Mouse (Mus musculus): ENCODE results near the gene Cd3eap. TPM values are rescaled to one million over a fixed set of nuclear protein-coding genes. Genes with fewer than 3 reads are reported as not detected.

Gene Cd3eap
- polyA plus RNA-seq, 1 experiment, result 7.5 TPM

GRCm38 (mm10) chr7:19338596-19338995 lies 20.7 kb downstream of the Cd3eap start:
- no peaks in the 10 kb centered on the region for H3K36me3 ChIP-seq (ENCODE audit: control insufficient read depth, insufficient read depth, low read length)
- TF ChIP-seq POLR2A (IDR thresholded peaks at IDR 0.05; ENCODE audit: control insufficient read depth, extremely low read depth, insufficient read depth, low read length, poor library complexity), result no peak
- no peak for TF ChIP-seq CTCF (IDR thresholded peaks at IDR 0.05; ENCODE audit: borderline replicate concordance, control insufficient read depth, extremely low read depth, insufficient read depth, low read length, poor library complexity)
- no peak overlapping the region for H3K4me3 ChIP-seq (ENCODE audit: control insufficient read depth, insufficient read depth, low read length)
- H3K27ac ChIP-seq (ENCODE audit: control insufficient read depth, insufficient read depth, low read length), result no peak overlapping the region
- WGBS, result 91% methylated on average over 7 of the region's 7 CpGs
- peaks cover 7% of the 10 kb centered on the region; the same call in 1 of the 2 replicates for H3K4me1 ChIP-seq (replicated peaks; ENCODE audit: control insufficient read depth, insufficient read depth, low read length)
- no peak for DNase-seq
- peaks cover 7% of the 10 kb centered on the region; the same call in 1 of the 2 replicates for H3K27me3 ChIP-seq (ENCODE audit: control insufficient read depth, insufficient read depth, low read length)

DNA sequence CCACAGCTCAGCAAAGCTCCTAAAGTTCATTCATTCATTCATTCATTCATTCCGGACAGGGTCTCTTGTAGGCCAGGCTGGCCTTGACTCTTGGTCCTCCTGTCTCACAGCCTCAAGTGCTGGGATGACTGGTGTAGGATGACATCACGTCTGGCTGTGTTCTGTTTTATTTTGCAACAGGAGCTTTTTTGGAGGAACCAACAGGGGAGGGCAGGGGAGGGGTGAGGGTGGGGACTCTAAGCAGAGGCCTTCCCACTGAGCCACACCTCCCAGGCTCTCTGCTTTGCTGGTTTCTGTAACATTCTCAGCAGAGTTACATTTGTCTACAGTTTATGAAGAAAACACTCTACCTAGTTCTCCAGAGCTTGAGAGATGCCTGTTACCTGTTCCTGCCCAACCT lies 21.2 kb downstream of the Cd3eap start:
- WGBS, result 68% methylated on average over 2 of the region's 2 CpGs
- peaks cover 7% of the 10 kb centered on the region; the same call in 1 of the 2 replicates for H3K4me1 ChIP-seq (replicated peaks; ENCODE audit: control insufficient read depth, insufficient read depth, low read length)
- no peak overlapping the region for H3K4me3 ChIP-seq (ENCODE audit: control insufficient read depth, insufficient read depth, low read length)
- peaks cover 7% of the 10 kb centered on the region; the same call in 1 of the 2 replicates for H3K27me3 ChIP-seq (ENCODE audit: control insufficient read depth, insufficient read depth, low read length)
- TF ChIP-seq POLR2A (IDR thresholded peaks at IDR 0.05; ENCODE audit: control insufficient read depth, extremely low read depth, insufficient read depth, low read length, poor library complexity) (no peak), CTCF (IDR thresholded peaks at IDR 0.05; ENCODE audit: borderline replicate concordance, control insufficient read depth, extremely low read depth, insufficient read depth, low read length, poor library complexity) (no peak)
- no peak for DNase-seq
- H3K27ac ChIP-seq (ENCODE audit: control insufficient read depth, insufficient read depth, low read length), result no peak overlapping the region
- H3K36me3 ChIP-seq (ENCODE audit: control insufficient read depth, insufficient read depth, low read length), result no peaks in the 10 kb centered on the region

DNA sequence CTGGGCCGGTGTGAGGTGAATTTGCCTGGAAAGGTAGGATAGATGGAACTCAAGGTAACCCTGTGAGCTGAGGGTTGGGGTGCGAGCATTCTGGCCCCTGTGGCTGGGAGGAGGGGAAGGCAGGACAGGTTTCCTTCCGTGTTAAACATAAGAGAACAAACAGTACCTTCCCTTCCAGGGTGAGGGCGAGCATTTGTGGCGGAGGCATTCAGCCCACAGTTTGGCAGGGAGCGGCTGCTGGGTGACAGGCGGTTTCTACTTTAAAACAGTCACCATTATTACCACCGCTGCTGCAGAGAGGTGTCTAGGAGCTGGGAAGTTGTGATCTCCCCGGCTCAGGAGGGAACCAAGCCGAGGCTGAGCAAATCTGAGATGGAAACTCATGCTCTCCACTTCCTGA lies 22.2 kb downstream of the Cd3eap start:
- 29% methylated on average over 10 of the region's 10 CpGs for WGBS
- no peak for TF ChIP-seq CTCF (IDR thresholded peaks at IDR 0.05; ENCODE audit: borderline replicate concordance, control insufficient read depth, extremely low read depth, insufficient read depth, low read length, poor library complexity)
- no peak for TF ChIP-seq POLR2A (IDR thresholded peaks at IDR 0.05; ENCODE audit: control insufficient read depth, extremely low read depth, insufficient read depth, low read length, poor library complexity)
- Histone ChIP-seq H3K4me3 (ENCODE audit: control insufficient read depth, insufficient read depth, low read length) (no peak overlapping the region), H3K4me1 (replicated peaks; ENCODE audit: control insufficient read depth, insufficient read depth, low read length) (peaks cover 11% of the 10 kb centered on the region), H3K27ac (ENCODE audit: control insufficient read depth, insufficient read depth, low read length) (no peak overlapping the region), H3K27me3 (ENCODE audit: control insufficient read depth, insufficient read depth, low read length) (peaks cover 3% of the 10 kb centered on the region; the same call in 1 of the 2 replicates), H3K36me3 (ENCODE audit: control insufficient read depth, insufficient read depth, low read length) (no peaks in the 10 kb centered on the region)
- no peak for DNase-seq

- no peak overlapping the region for H3K27ac ChIP-seq (ENCODE audit: control insufficient read depth, insufficient read depth, low read length)
- DNase-seq, result no peak
- H3K4me3 ChIP-seq (ENCODE audit: control insufficient read depth, insufficient read depth, low read length), result no peak overlapping the region
- TF ChIP-seq CTCF (IDR thresholded peaks at IDR 0.05; ENCODE audit: borderline replicate concordance, control insufficient read depth, extremely low read depth, insufficient read depth, low read length, poor library complexity) (no peak), POLR2A (IDR thresholded peaks at IDR 0.05; ENCODE audit: control insufficient read depth, extremely low read depth, insufficient read depth, low read length, poor library complexity) (no peak)
- no peaks in the 10 kb centered on the region for H3K27me3 ChIP-seq (ENCODE audit: control insufficient read depth, insufficient read depth, low read length)
- no peaks in the 10 kb centered on the region for H3K36me3 ChIP-seq (ENCODE audit: control insufficient read depth, insufficient read depth, low read length)
- 64% methylated on average over 3 of the region's 3 CpGs for WGBS
- peaks cover 9% of the 10 kb centered on the region for H3K4me1 ChIP-seq (replicated peaks; ENCODE audit: control insufficient read depth, insufficient read depth, low read length)
Observed at GRCm38 (mm10) chr7:19335583-19335982, 23.7 kb downstream of the Cd3eap start.

DNA sequence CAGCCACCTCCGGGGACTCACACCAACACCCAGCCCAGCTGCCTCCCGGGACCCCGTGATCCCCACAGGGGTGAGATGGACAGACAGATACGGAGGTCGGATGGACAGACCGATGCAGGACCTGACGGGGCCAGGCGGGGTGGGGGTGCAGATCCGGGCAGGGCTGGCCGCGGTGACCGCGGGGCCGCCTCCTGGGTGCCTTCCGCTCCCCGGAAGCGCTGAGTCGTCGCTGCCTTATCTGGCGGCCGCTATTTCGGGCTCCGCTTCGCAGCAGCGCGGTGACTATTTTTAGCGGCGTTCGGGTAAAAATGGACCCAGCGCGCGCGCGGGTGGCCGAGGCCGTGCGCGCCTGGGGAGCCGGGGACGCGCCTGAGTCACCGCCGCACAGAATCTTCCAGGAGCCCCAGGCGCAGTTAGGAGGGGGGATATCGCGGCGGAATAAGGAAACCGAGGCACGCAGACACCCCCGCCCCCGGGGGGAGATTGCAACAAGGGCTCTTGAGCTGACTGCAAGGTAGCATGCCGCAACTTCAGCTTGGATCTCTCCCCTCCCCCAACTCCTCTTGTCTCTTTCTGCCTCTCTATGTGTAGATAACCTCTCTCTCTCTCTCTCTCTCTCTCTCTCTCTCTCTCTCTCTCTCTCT lies 26.5 kb downstream of the Cd3eap start:
- H3K4me1 ChIP-seq (replicated peaks; ENCODE audit: control insufficient read depth, insufficient read depth, low read length), result peaks cover 9% of the 10 kb centered on the region
- no peak overlapping the region for H3K27ac ChIP-seq (ENCODE audit: control insufficient read depth, insufficient read depth, low read length)
- no peaks in the 10 kb centered on the region; the same call in 1 of the 2 replicates for H3K27me3 ChIP-seq (ENCODE audit: control insufficient read depth, insufficient read depth, low read length)
- no peaks in the 10 kb centered on the region for H3K36me3 ChIP-seq (ENCODE audit: control insufficient read depth, insufficient read depth, low read length)
- peak overlapping the region; percentile 51 for H3K4me3 ChIP-seq (ENCODE audit: control insufficient read depth, insufficient read depth, low read length)
- DNase-seq, result peak; percentile 53
- 1% methylated on average over 52 of the region's 52 CpGs for WGBS
- TF ChIP-seq CTCF (IDR thresholded peaks at IDR 0.05; ENCODE audit: borderline replicate concordance, control insufficient read depth, extremely low read depth, insufficient read depth, low read length, poor library complexity) (no peak; the same call in 1 of the 2 replicates), POLR2A (IDR thresholded peaks at IDR 0.05; ENCODE audit: control insufficient read depth, extremely low read depth, insufficient read depth, low read length, poor library complexity) (no peak)

GRCm38 (mm10) chr7:19331910-19332309 lies 27.4 kb downstream of the Cd3eap start:
- whole genome bisulfite sequencing, result 64% methylated on average over 2 of the region's 2 CpGs
- no peak overlapping the region for H3K4me3 ChIP-seq (ENCODE audit: control insufficient read depth, insufficient read depth, low read length)
- no peak for TF ChIP-seq POLR2A (IDR thresholded peaks at IDR 0.05; ENCODE audit: control insufficient read depth, extremely low read depth, insufficient read depth, low read length, poor library complexity)
- no peak for TF ChIP-seq CTCF (IDR thresholded peaks at IDR 0.05; ENCODE audit: borderline replicate concordance, control insufficient read depth, extremely low read depth, insufficient read depth, low read length, poor library complexity)
- peaks cover 9% of the 10 kb centered on the region for H3K4me1 ChIP-seq (replicated peaks; ENCODE audit: control insufficient read depth, insufficient read depth, low read length)
- H3K36me3 ChIP-seq (ENCODE audit: control insufficient read depth, insufficient read depth, low read length), result no peaks in the 10 kb centered on the region
- no peak overlapping the region for H3K27ac ChIP-seq (ENCODE audit: control insufficient read depth, insufficient read depth, low read length)
- no peak for DNase-seq
- H3K27me3 ChIP-seq (ENCODE audit: control insufficient read depth, insufficient read depth, low read length), result peaks cover 2% of the 10 kb centered on the region
